Mouse (Mus musculus): ENCODE measurements around the gene Blcap. TPM values are rescaled to one million over a fixed set of nuclear protein-coding genes. Genes with fewer than 3 reads are reported as not detected.

Gene Blcap
- polyA plus RNA-seq, 1 experiment from 2014 or later: 353 TPM

Small RNA genes within 50 kb of the gene (microRNA-seq; reads per million reads assigned to microRNA genes)
- 10.1 reads per million, percentile 34 among the genes with 10 or more reads in this experiment for gene Gm23134

Other genes starting within 250 kb of the Blcap start
- gene Ghrh, start 223.8 kb downstream of the Blcap start, polyA plus RNA-seq (2014; fragmentation: Nextera tagmentation; extraction: Ambion mirVana): 2.3 and 2.4 TPM in 2 replicates
- gene Manbal, start 203.7 kb downstream of the Blcap start, polyA plus RNA-seq (2014; fragmentation: Nextera tagmentation; extraction: Ambion mirVana): 47.8 and 89.9 TPM in 2 replicates
- 34.3 and 52.2 TPM in 2 replicates for gene Src, start 152.8 kb downstream of the Blcap start, polyA plus RNA-seq (2014; fragmentation: Nextera tagmentation; extraction: Ambion mirVana)
- gene Nnat, start 11.2 kb downstream of the Blcap start, polyA plus RNA-seq (2014; fragmentation: Nextera tagmentation; extraction: Ambion mirVana): 7,465 and 9,945 TPM in 2 replicates
- 61.2 and 78.7 TPM in 2 replicates for gene Ctnnbl1, start 166.1 kb upstream of the Blcap start, polyA plus RNA-seq (2014; fragmentation: Nextera tagmentation; extraction: Ambion mirVana)

Data from midbrain, embryonic 14.5 days (tissue).